13 mouse cellular contexts compared by ENCODE assay signal in the genomic region with DNA sequence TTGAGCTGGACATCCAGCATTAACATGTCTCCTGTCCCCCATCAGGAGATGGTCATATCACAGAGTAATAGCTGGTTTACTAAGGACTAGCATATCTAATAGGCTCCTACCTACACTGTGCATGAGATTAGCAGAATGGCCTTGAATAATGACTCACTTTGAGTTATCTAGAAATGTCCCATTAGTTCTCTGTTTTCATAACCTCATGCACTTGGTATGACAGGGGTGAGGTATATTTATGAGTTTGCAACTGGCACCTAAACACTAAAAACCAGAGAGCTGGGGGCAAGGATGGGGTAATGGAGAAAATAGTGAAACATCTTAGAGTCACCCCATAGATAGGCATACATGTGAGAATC.
DNase-seq lines count a peak whose midpoint lies in the region; ATAC-seq lines count a peak whose summit lies in the region.
"Had no signal": no experiment of that assay in that cellular context is flagged by ENCODE, and none has a peak within 500 bp of the region (broad histone marks: within the 10 kb centered on the region; RNA-seq: fewer than 3 reads in every experiment).

No protein-coding gene starts in this region.

- peak overlapping the region; percentile 31; the same call in 1 of the 2 replicates for H3K4me2 ChIP-seq in heart, embryonic 11.5 days
- no peak overlapping the region for H3K4me2 ChIP-seq in lung, embryonic 15.5 days
- peak overlapping the region; percentile 17; the same call in 1 of the 2 replicates for H3K4me2 ChIP-seq in liver, embryonic 11.5 days
- 0 out of 2 replicates have a peak overlapping the region, but pooled peaks have one; percentile 10 for H3K4me2 ChIP-seq in stomach, embryonic 15.5 days
- H3K4me2 ChIP-seq in forebrain, embryonic 11.5 days (ENCODE audit: low read depth, low read length, severe bottlenecking): no peak overlapping the region
- H3K4me2 ChIP-seq: embryonic facial prominence, embryonic 12.5 days; limb, embryonic 15.5 days had no signal

- no peaks in the 10 kb centered on the region for H3K36me3 ChIP-seq in heart, embryonic 11.5 days (ENCODE audit: control insufficient read depth, insufficient read depth, low read length)
- H3K36me3 ChIP-seq in lung, embryonic 15.5 days: no peaks in the 10 kb centered on the region
- no peaks in the 10 kb centered on the region for H3K36me3 ChIP-seq in liver, embryonic 11.5 days (ENCODE audit: control insufficient read depth, insufficient read depth, low read length)
- H3K36me3 ChIP-seq in stomach, embryonic 15.5 days: no peaks in the 10 kb centered on the region
- no peaks in the 10 kb centered on the region for H3K36me3 ChIP-seq in forebrain, embryonic 11.5 days (ENCODE audit: control insufficient read depth, insufficient read depth, low read length)
- H3K36me3 ChIP-seq: embryonic facial prominence, embryonic 12.5 days; limb, embryonic 15.5 days had no signal

- no peak overlapping the region for H3K4me3 ChIP-seq in heart, embryonic 11.5 days (ENCODE audit: low read depth, low read length)
- H3K4me3 ChIP-seq in lung, embryonic 15.5 days: no peak overlapping the region
- H3K4me3 ChIP-seq in liver, embryonic 11.5 days (ENCODE audit: low read depth, low read length): no peak overlapping the region
- H3K4me3 ChIP-seq in stomach, embryonic 15.5 days (replicated peaks): no peak overlapping the region
- H3K4me3 ChIP-seq in forebrain, embryonic 11.5 days (ENCODE audit: low read depth, low read length): no peak overlapping the region
- H3K4me3 ChIP-seq: embryonic facial prominence, embryonic 12.5 days; limb, embryonic 15.5 days had no signal

- H3K4me1 ChIP-seq in heart, embryonic 11.5 days (ENCODE audit: control insufficient read depth, insufficient read depth, low read length): peaks cover 32% of the 10 kb centered on the region
- H3K4me1 ChIP-seq in lung, embryonic 15.5 days: peaks cover 36% of the 10 kb centered on the region
- peaks cover 18% of the 10 kb centered on the region for H3K4me1 ChIP-seq in liver, embryonic 11.5 days (replicated peaks; ENCODE audit: control insufficient read depth, insufficient read depth, low read length)
- peaks cover 11% of the 10 kb centered on the region for H3K4me1 ChIP-seq in stomach, embryonic 15.5 days
- 0 out of 2 replicates have a peak, but pooled peaks cover 2% of the 10 kb centered on the region for H3K4me1 ChIP-seq in forebrain, embryonic 11.5 days (replicated peaks; ENCODE audit: control insufficient read depth, insufficient read depth, low read length)

- DNase-seq in heart, postnatal 36 days: no peak
- no peak for DNase-seq in lung, adult 18-20 months
- DNase-seq in liver, embryonic 11.5 days (ENCODE audit: low spot score): no peak
- no peak for DNase-seq in right cerebral cortex, postnatal 36 days (ENCODE audit: low spot score in 2 of 2)
- DNase-seq in forebrain, embryonic 11.5 days (ENCODE audit: low spot score): no peak
- DNase-seq: cerebellum, adult 9-10 months; forebrain, postnatal 0 days; thymus, adult 2 months had no signal

- no peaks in the 10 kb centered on the region for H3K9me3 ChIP-seq in heart, embryonic 11.5 days (replicated peaks; ENCODE audit: control insufficient read depth, low read length)
- H3K9me3 ChIP-seq in lung, embryonic 15.5 days: no peaks in the 10 kb centered on the region
- H3K9me3 ChIP-seq in liver, embryonic 11.5 days (ENCODE audit: control insufficient read depth, low read length): no peaks in the 10 kb centered on the region
- no peaks in the 10 kb centered on the region for H3K9me3 ChIP-seq in stomach, embryonic 15.5 days
- H3K9me3 ChIP-seq in forebrain, embryonic 11.5 days (ENCODE audit: control insufficient read depth, low read length): no peaks in the 10 kb centered on the region
- H3K9me3 ChIP-seq: embryonic facial prominence, embryonic 12.5 days; limb, embryonic 15.5 days had no signal

- peaks cover 5% of the 10 kb centered on the region; the same call in 1 of the 2 replicates for H3K27me3 ChIP-seq in heart, embryonic 11.5 days (ENCODE audit: control insufficient read depth, insufficient read depth, low read length)
- H3K27me3 ChIP-seq in lung, embryonic 15.5 days: no peaks in the 10 kb centered on the region
- H3K27me3 ChIP-seq in liver, embryonic 11.5 days (replicated peaks; ENCODE audit: control insufficient read depth, insufficient read depth, low read length): no peaks in the 10 kb centered on the region; the same call in 1 of the 2 replicates
- H3K27me3 ChIP-seq in stomach, embryonic 15.5 days (replicated peaks): no peaks in the 10 kb centered on the region
- no peaks in the 10 kb centered on the region for H3K27me3 ChIP-seq in forebrain, embryonic 11.5 days (ENCODE audit: control insufficient read depth, insufficient read depth, low read length)

- peak overlapping the region; percentile 80 for H3K27ac ChIP-seq in heart, embryonic 11.5 days (ENCODE audit: low read depth, low read length)
- H3K27ac ChIP-seq in lung, embryonic 15.5 days: peak overlapping the region; percentile 69
- H3K27ac ChIP-seq in liver, embryonic 11.5 days (ENCODE audit: low read depth, low read length): peak overlapping the region; percentile 67; the same call in 1 of the 2 replicates
- peak overlapping the region; percentile 88 for H3K27ac ChIP-seq in stomach, embryonic 15.5 days
- H3K27ac ChIP-seq in forebrain, embryonic 11.5 days (ENCODE audit: low read depth, low read length): no peak overlapping the region
- H3K27ac ChIP-seq: embryonic facial prominence, embryonic 12.5 days; limb, embryonic 15.5 days had no signal

- no peak overlapping the region for H3K9ac ChIP-seq in heart, embryonic 11.5 days (ENCODE audit: low read depth, low read length)
- no peak overlapping the region for H3K9ac ChIP-seq in lung, embryonic 15.5 days
- H3K9ac ChIP-seq in liver, embryonic 11.5 days (ENCODE audit: low read depth, low read length): no peak overlapping the region
- no peak overlapping the region for H3K9ac ChIP-seq in stomach, embryonic 15.5 days
- H3K9ac ChIP-seq in forebrain, embryonic 11.5 days (ENCODE audit: low read length): no peak overlapping the region
- H3K9ac ChIP-seq: embryonic facial prominence, embryonic 12.5 days; forebrain, postnatal 0 days; limb, embryonic 15.5 days had no signal

- ATAC-seq in heart, embryonic 11.5 days (replicated peaks; ENCODE audit: insufficient number of reproducible peaks, low FRiP score, low TSS enrichment): no peak
- ATAC-seq in lung, embryonic 15.5 days (ENCODE audit: borderline replicate concordance, extremely low read depth, low FRiP score, low TSS enrichment): no peak
- peak; percentile 58 for ATAC-seq in liver, embryonic 11.5 days (replicated peaks; ENCODE audit: low FRiP score)
- ATAC-seq in stomach, embryonic 15.5 days (ENCODE audit: insufficient read depth, low FRiP score, low read depth): peak; percentile 64
- no peak for ATAC-seq in forebrain, embryonic 11.5 days (replicated peaks; ENCODE audit: low FRiP score)
- ATAC-seq: forebrain, postnatal 0 days had no signal

- intact Hi-C loops in heart, postnatal 36 days (cut with DNase I): no loop called here

Comparison
In these comparisons a context has a peak if more than half of its experiments do, and no peak if none do; other contexts are left out.
1. ATAC-seq: peak in liver, embryonic 11.5 days (single experiment) and stomach, embryonic 15.5 days (single experiment); none in heart, embryonic 11.5 days (single experiment), lung, embryonic 15.5 days (single experiment) and forebrain, embryonic 11.5 days (single experiment).
2. H3K4me2 ChIP-seq: peak in heart, embryonic 11.5 days (single experiment), liver, embryonic 11.5 days (single experiment) and stomach, embryonic 15.5 days (single experiment); none in lung, embryonic 15.5 days (single experiment) and forebrain, embryonic 11.5 days (single experiment).